Mouse (Mus musculus) cerebellum, adult 2 months (tissue): ENCODE measurements around the gene Sln.

Experiments
- CTCF ChIP-seq: fragments of 200-500 bp; IDR thresholded peaks from 2 replicates; pipeline ENCODE4 v1.5.1; 2011; ENCODE audit warnings: low read depth, mild to moderate bottlenecking, control low read depth, low read length, moderate library complexity, borderline replicate concordance; ENCODE audit not compliant: insufficient read depth
- POLR2A ChIP-seq: fragments of 200-500 bp; IDR thresholded peaks from 2 replicates; pipeline ENCODE4 v1.6.1; 2011; ENCODE audit warnings: low read length, control low read depth, borderline replicate concordance; ENCODE audit not compliant: insufficient read depth

DNA sequence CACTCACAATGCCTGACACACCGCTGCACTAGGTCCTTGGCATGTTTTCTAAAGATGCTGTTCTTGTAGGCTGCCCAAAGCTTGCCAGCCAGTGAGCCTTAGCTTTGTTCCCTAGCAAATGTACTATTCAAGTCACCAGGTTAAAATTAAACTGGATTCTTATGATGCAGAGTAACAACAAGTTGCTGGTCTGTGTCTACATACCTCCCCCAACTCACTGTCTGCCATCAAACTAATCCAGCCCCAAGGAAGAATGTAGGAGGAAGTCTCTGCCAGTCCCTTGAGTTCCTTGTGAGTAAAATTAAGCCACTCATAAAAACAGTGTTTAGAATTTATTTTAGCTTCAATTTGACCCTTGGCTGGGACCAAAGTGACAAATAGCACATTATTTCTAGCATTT lies 3.7 kb downstream of the Sln start:
- TF ChIP-seq CTCF (no peak), POLR2A (no peak)
